Mouse (Mus musculus) c-Kit-positive CD71-positive TER-119-positive erythroid progenitor cells, embryonic 14.5 days (primary cell): ENCODE data around the gene Ctnnd2.
"Not testable (repeated sequence)": the region's sequence is repeated elsewhere in the genome, so short reads cannot be mapped to it uniquely, and the experiment has no call there.

ENCODE experiments used
- DNase-seq: peaks from one replicate; pipeline ENCODE4 v3.0.0-alpha.2; 2013; ENCODE audit warnings: low spot score

The Ctnnd2 gene

GRCm38 (mm10) chr15:30172391-30173281 lies at the start of gene Ctnnd2:
Ctnnd2 (plus strand) TSS chr15:30172593.
- no peak for DNase-seq

GRCm38 (mm10) chr15:30130705-30131104 lies 41.7 kb upstream of the Ctnnd2 start:
- no peak for DNase-seq

GRCm38 (mm10) chr15:30139626-30140025 lies 32.8 kb upstream of the Ctnnd2 start:
- not testable (repeated sequence) for DNase-seq

- DNase-seq: no peak
Measured at GRCm38 (mm10) chr15:30145413-30145812, 27.0 kb upstream of the Ctnnd2 start.

GRCm38 (mm10) chr15:30152176-30152575 lies 20.2 kb upstream of the Ctnnd2 start:
- DNase-seq: no peak

DNA sequence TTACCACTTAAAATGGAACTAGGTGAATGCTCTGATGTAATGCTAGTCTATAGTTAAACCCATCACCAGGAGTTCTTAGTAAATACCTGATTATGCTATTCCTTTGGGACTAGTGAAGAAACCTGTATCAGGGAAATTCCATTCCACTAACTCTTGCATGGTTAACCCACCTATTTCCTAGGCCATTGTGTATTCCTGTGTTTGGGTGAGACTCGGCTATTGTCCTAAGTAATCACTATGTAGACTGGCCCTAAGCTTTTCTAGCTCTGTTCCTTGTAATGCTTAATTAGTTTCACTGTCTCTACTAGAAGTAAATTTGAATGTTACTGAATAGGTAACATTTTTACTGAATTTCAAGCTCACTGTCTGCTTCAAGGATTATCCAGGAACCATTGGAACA lies 14.4 kb upstream of the Ctnnd2 start:
- no peak for DNase-seq

DNA sequence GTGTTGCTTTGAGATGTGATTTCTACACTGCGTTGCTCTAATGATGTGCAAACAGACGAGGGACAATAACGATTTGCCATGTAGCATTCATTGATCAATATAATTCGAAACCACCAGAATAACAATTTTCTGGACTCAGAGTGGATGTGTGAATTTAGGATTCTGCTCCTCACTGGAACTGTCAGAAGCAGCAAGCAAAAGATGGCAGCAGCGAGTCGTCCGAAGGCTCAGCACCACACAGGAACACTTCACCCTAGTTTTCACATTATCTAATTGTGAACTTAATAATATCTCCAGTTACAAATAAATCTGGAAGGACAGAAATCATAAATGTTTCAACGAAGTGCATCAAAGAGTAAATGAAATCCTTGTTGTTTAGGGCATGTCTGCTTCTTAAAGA lies 2.4 kb upstream of the Ctnnd2 start:
- DNase-seq: no peak

DNA sequence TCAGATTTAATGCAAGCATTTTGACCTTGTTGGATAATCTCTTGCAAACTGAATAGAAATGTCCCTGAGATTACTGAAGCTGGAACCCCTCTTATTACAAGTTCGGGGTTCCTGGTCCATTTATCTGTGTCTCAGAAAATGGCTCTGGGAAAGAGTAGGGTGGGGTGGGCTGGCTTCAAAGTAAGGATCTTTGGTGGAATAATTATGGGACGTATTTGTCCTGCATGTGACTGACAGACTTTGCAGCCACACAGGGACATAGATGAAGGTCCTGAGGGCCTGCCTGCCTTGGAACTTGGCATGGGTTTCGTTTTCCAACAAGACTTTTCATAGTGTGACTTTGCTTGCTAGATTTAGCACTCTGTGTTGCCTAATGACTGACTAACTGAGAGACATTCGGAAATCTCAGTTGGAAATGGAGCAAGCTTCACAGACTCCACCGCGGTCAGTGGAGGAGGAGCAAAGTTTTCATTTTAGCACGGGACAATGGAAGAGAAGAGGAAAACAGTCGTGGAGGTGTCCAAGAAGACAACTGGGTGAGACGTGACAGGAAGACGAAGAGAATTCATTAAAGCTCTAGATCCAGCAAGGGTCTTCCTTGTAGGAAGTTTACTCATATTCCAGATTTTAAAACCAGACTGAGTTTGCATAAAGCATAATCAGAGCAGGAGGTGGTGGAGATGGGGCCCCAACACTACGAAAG lies 749 bp upstream of the Ctnnd2 start:
- DNase-seq: no peak

- no peak for DNase-seq
Measured at GRCm38 (mm10) chr15:30173370-30173941, 1.1 kb downstream of the Ctnnd2 start.

DNA sequence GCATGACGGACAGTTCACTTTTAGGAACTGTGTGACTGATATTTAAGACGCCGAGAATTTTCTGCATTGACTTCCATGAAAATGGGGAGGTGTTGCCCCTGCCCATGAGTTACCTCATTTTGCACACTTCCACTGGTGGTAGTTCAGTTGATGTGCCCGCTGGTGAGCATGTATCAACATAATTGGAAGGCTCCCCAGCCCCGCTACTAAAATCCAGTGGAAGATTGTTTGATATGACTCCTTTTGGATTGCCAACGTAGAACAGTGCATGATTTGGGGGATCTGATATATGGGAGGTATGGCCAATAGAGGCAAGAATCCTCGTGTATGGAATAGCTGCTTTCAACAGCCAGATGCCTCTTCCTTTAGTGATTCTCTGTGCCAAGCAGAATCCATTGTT lies 1.9 kb downstream of the Ctnnd2 start:
- DNase-seq: no peak

- no peak for DNase-seq
Measured at GRCm38 (mm10) chr15:30184020-30184419, 11.6 kb downstream of the Ctnnd2 start.

GRCm38 (mm10) chr15:30190872-30191271 lies 18.5 kb downstream of the Ctnnd2 start:
- no peak for DNase-seq

DNA sequence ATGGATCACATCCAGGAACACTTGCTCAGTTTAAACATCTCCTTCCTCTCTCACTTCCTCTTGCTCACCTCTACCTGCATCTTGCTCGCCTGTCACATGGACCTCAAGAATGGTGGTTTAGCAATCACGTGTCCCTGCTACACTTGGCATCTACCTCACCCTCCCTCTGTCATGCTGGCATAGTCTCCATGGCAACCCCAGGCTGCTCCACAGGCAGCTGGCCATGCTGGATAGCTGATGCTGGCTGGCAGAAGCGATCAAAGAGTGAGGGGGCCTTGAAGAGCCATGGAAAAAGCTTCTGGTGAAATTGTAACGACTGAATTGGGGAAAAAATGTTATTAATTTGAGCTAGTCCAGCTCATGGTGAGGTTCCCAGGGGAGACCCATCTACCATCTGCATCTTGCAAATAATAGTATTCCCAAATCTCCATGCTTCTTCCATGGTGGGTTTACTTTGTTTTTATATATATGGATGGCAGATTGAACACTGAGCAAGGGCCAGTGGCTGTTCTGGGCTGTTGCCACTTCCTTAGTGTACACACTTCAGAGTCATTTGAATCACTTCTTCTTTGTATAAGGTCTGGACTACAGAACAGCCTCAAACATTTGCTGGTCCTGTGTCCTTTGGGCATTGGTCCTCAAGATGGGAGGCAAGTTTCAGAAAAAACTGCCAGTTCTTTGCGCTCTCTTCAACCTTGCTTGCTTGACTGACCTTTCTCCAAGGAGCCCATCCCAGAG lies 19.7 kb downstream of the Ctnnd2 start:
- DNase-seq: no peak

GRCm38 (mm10) chr15:30198429-30198828 lies 26.0 kb downstream of the Ctnnd2 start:
- no peak for DNase-seq

DNA sequence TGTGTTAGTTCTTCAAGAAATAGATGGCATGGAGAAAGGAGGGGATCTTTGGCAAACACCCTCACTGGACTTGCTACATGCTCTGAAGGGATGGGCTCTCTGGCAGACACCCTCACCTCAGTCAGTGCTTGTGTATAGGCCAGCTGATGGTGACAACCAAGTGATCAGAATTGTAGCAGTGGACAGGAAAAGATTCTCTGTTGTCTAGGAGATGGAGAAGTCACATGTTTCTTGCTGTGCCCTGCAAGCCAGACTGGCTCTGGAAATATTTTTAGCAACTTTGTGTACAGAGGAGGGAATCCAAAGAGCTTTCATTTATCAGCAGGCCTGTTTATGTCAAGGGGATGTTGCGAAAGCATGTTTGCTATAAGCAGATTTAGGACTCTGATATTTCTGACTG lies 27.4 kb downstream of the Ctnnd2 start:
- DNase-seq: no peak

DNA sequence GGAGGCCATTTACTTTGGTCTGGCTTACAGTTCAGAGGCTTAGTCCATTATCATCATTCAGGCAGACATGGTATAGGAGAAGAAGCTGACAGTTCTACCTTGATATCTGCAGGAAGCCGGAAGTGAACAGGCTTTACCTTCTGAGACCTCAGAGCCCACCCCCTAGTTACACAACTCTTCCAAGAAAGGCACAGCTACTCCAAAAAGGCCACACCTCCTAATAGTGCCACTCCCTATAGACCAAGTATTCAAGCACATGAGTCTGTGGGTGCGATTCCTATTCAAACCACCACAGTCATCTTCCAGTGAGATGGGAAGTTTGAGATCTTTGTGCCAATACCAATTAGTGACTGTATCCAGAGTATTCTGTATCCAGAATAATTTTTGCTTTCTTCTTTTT lies 28.8 kb downstream of the Ctnnd2 start:
- no peak for DNase-seq

DNA sequence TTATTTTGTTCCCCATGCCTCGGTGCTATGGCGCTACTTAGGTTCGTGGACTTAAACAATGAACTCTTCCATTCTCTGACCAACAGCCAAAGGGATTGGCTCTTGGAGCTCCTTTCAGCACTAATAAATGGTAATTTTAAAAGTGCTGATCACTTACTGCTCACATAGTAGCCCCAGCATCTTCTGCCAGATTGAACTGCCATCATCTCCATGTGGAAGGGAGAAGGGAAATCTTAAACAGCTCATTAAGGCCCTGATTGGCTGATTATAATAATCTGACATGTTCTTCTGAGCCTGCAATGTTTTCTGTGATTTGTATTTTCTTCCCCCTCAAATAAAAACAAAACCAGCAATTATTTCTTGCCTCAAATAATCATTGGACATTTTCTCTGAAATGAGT lies 29.2 kb downstream of the Ctnnd2 start:
- DNase-seq: no peak

- DNase-seq: no peak
Measured at GRCm38 (mm10) chr15:30212746-30213145, 40.4 kb downstream of the Ctnnd2 start.

- DNase-seq: no peak
Measured at GRCm38 (mm10) chr15:30215871-30216270, 43.5 kb downstream of the Ctnnd2 start.

GRCm38 (mm10) chr15:30229112-30229511 lies 56.7 kb downstream of the Ctnnd2 start:
- no peak for DNase-seq

DNA sequence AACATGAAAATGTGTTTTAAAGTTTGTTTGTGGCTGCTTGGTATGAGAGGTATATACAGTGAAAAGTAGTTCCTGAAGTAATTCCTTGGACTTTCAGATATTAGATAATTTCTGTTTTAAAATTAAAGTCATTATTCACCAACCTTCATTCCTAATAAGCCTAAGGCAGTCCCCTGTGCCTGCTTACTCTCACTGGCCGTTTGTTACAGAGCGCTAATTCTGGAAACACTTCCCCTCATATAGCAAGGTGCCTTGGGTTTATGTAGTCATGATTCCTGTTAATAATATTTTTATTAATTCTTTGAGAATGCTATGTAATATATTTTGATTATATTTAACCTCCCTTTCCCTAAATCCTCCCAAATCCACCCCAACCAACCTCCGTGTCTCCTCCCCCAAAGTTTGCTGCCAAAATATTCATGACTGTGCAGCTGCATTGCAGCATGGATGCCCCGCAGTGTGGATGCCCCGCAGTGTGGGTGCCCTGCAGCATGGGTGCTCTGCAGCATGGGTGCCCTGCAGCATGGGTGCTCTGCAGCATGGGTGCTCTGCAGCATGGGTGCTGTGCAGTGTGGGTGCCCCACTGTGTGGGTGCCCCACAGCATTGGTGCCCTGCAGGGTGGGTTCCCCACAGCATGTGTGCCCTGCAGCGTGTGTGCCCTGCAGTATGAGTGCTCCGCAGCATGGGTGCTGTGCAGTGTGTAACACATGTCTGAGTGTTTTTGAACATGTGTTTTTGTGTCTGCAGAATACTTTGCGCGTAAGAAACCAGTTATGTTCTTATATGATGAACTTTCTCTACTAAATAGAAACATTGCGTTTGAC lies 63.0 kb downstream of the Ctnnd2 start:
- DNase-seq: no peak
